Mouse (Mus musculus): ENCODE measurements around the gene Rtkn. TPM values are rescaled to one million over a fixed set of nuclear protein-coding genes. Genes with fewer than 3 reads are reported as not detected.

The Rtkn gene
- polyA plus RNA-seq, 1 experiment from 2014 or later: 38.5 TPM

- WGBS: 93% methylated on average over 7 of the region's 7 CpGs
- Histone ChIP-seq H3K36me3 (ENCODE audit: insufficient read depth, low read length) (peaks cover 95% of the 10 kb centered on the region), H3K27me3 (ENCODE audit: insufficient read depth, low read length) (no peaks in the 10 kb centered on the region), H3K4me2 (ENCODE audit: low read length) (no peak overlapping the region), H3K9ac (ENCODE audit: low read depth, low read length) (no peak overlapping the region), H3K9me3 (replicated peaks; ENCODE audit: low read length) (no peaks in the 10 kb centered on the region), H3K4me1 (replicated peaks; ENCODE audit: insufficient read depth, low read length) (no peaks in the 10 kb centered on the region), H3K27ac (no peak overlapping the region), H3K4me3 (replicated peaks; ENCODE audit: low read depth, low read length) (no peak overlapping the region)
- ATAC-seq (replicated peaks; ENCODE audit: low FRiP score, low read depth) (no peak), DNase-seq (ENCODE audit: low spot score) (no peak)
- TF ChIP-seq CTCF (IDR thresholded peaks at IDR 0.05; ENCODE audit: low read depth): no peak
These were observed 58.3 kb downstream of the Rtkn start for GRCm38 (mm10) chr6:83193571-83193970.

GRCm38 (mm10) chr6:83197345-83198004 is 62.2 kb downstream of the Rtkn start:
- Histone ChIP-seq H3K4me1 (replicated peaks; ENCODE audit: insufficient read depth, low read length) (no peaks in the 10 kb centered on the region), H3K9ac (ENCODE audit: low read depth, low read length) (no peak overlapping the region), H3K36me3 (ENCODE audit: insufficient read depth, low read length) (peaks cover 73% of the 10 kb centered on the region), H3K27ac (no peak overlapping the region), H3K4me3 (replicated peaks; ENCODE audit: low read depth, low read length) (no peak overlapping the region), H3K27me3 (ENCODE audit: insufficient read depth, low read length) (no peaks in the 10 kb centered on the region), H3K9me3 (replicated peaks; ENCODE audit: low read length) (no peaks in the 10 kb centered on the region), H3K4me2 (ENCODE audit: low read length) (no peak overlapping the region)
- DNase-seq (ENCODE audit: low spot score): peak; percentile 25
- TF ChIP-seq CTCF (IDR thresholded peaks at IDR 0.05; ENCODE audit: low read depth): peak; percentile 42
- 51% methylated on average over 15 of the region's 15 CpGs for WGBS
- peak; percentile 22; the same call in 1 of the 2 replicates for ATAC-seq (replicated peaks; ENCODE audit: low FRiP score, low read depth)

MicroRNAs encoded within 50 kb of the gene (microRNA counts, 519-probe panel; counts per million panel counts)
- 330 counts per million, percentile 68 among the panel's probes with 10 or more counts for microRNA mmu-miR-3470a+mmu-miR-3470b

Small RNA genes lying within 50 kb of the gene (microRNA-seq; reads per million reads assigned to microRNA genes)
- not detected for gene Mir3470a

Other genes with a start within 250 kb of the Rtkn start
- 0.41 and 0.50 TPM in 2 replicates for gene Sema4f, start 195.7 kb upstream of the Rtkn start, polyA plus RNA-seq (2015; fragmentation: Nextera tagmentation; extraction: Ambion mirVana)
- 0.32 and 0.34 TPM in 2 replicates for gene M1ap, start 188.6 kb upstream of the Rtkn start, polyA plus RNA-seq (2015; fragmentation: Nextera tagmentation; extraction: Ambion mirVana)
- gene Dok1, start 102.0 kb upstream of the Rtkn start, polyA plus RNA-seq (2015; fragmentation: Nextera tagmentation; extraction: Ambion mirVana): 13.7 and 15.2 TPM in 2 replicates
- 13.4 and 16.1 TPM in 2 replicates for gene Loxl3, start 101.3 kb upstream of the Rtkn start, polyA plus RNA-seq (2015; fragmentation: Nextera tagmentation; extraction: Ambion mirVana)
- gene Aup1, start 80.9 kb upstream of the Rtkn start, polyA plus RNA-seq (2015; fragmentation: Nextera tagmentation; extraction: Ambion mirVana): 194 and 210 TPM in 2 replicates
- 68.5 and 70.4 TPM in 2 replicates for gene Htra2, start 80.2 kb upstream of the Rtkn start, polyA plus RNA-seq (2015; fragmentation: Nextera tagmentation; extraction: Ambion mirVana)
- gene Dqx1, start 77.6 kb upstream of the Rtkn start, polyA plus RNA-seq (2015; fragmentation: Nextera tagmentation; extraction: Ambion mirVana): 5.8 and 7.0 TPM in 2 replicates
- 0.12 TPM in 1 of 2 replicates, not detected in the other for gene Tlx2, start 65.2 kb upstream of the Rtkn start, polyA plus RNA-seq (2015; fragmentation: Nextera tagmentation; extraction: Ambion mirVana)
- gene Pcgf1, start 57.6 kb upstream of the Rtkn start, polyA plus RNA-seq (2015; fragmentation: Nextera tagmentation; extraction: Ambion mirVana): 28.0 and 29.7 TPM in 2 replicates
- 3.1 and 4.8 TPM in 2 replicates for gene Lbx2, start 49.1 kb upstream of the Rtkn start, polyA plus RNA-seq (2015; fragmentation: Nextera tagmentation; extraction: Ambion mirVana)
- 2.0 and 2.7 TPM in 2 replicates for gene Ccdc142, start 33.9 kb upstream of the Rtkn start, polyA plus RNA-seq (2015; fragmentation: Nextera tagmentation; extraction: Ambion mirVana)
- 2.7 and 2.9 TPM in 2 replicates for gene Gm42688, start 33.8 kb upstream of the Rtkn start, polyA plus RNA-seq (2015; fragmentation: Nextera tagmentation; extraction: Ambion mirVana)
- 165 and 166 TPM in 2 replicates for gene Mrpl53, start 26.4 kb upstream of the Rtkn start, polyA plus RNA-seq (2015; fragmentation: Nextera tagmentation; extraction: Ambion mirVana)
- gene Mogs, start 20.0 kb upstream of the Rtkn start, polyA plus RNA-seq (2015; fragmentation: Nextera tagmentation; extraction: Ambion mirVana): 33.9 and 37.6 TPM in 2 replicates
- gene Wbp1, start 13.9 kb upstream of the Rtkn start, polyA plus RNA-seq (2015; fragmentation: Nextera tagmentation; extraction: Ambion mirVana): 108 and 115 TPM in 2 replicates
- gene Ino80b, start 10.0 kb upstream of the Rtkn start, polyA plus RNA-seq (2015; fragmentation: Nextera tagmentation; extraction: Ambion mirVana): 14.5 and 16.2 TPM in 2 replicates
- 3.5 and 4.2 TPM in 2 replicates for gene Wdr54, start 20.9 kb downstream of the Rtkn start, polyA plus RNA-seq (2015; fragmentation: Nextera tagmentation; extraction: Ambion mirVana)
- gene 1700003E16Rik, start 20.9 kb downstream of the Rtkn start, polyA plus RNA-seq (2015; fragmentation: Nextera tagmentation; extraction: Ambion mirVana): 1.3 and 1.6 TPM in 2 replicates
- 62.2 and 68.2 TPM in 2 replicates for gene Dctn1, start 30.5 kb downstream of the Rtkn start, polyA plus RNA-seq (2015; fragmentation: Nextera tagmentation; extraction: Ambion mirVana)
- 0.69 and 0.86 TPM in 2 replicates for gene Slc4a5, start 84.4 kb downstream of the Rtkn start, polyA plus RNA-seq (2015; fragmentation: Nextera tagmentation; extraction: Ambion mirVana)
- 21.6 and 25.8 TPM in 2 replicates for gene Mthfd2, start 190.4 kb downstream of the Rtkn start, polyA plus RNA-seq (2015; fragmentation: Nextera tagmentation; extraction: Ambion mirVana)
- 46.8 and 50.6 TPM in 2 replicates for gene Mob1a, start 190.6 kb downstream of the Rtkn start, polyA plus RNA-seq (2015; fragmentation: Nextera tagmentation; extraction: Ambion mirVana)
- 231 and 242 TPM in 2 replicates for gene Bola3, start 213.7 kb downstream of the Rtkn start, polyA plus RNA-seq (2015; fragmentation: Nextera tagmentation; extraction: Ambion mirVana)

All from kidney, postnatal 0 days (tissue).